Mouse (Mus musculus) hindbrain, embryonic 16.5 days (tissue): ENCODE results near the gene Col4a4. TPM values are rescaled to one million over a fixed set of nuclear protein-coding genes. Genes with fewer than 3 reads are reported as not detected.

Experiments
- ATAC-seq: fragments of 200-750 bp; cut with Nextera tagmentation; 2 replicates; pipeline ENCODE4 v1.8.0; 2017; ENCODE audit warnings: moderate TSS enrichment, moderate library complexity
- H3K27ac ChIP-seq: fragments of 300-500 bp; sonication (generic); 2 replicates; pipeline ENCODE4 v1.5.1; 2014; ENCODE audit warnings: low read depth, mild to moderate bottlenecking, control low read depth, low read length, moderate library complexity
- H3K27me3 ChIP-seq: fragments of 300-500 bp; sonication (generic); replicated peaks from 2 replicates; pipeline ENCODE4 v1.6.1; 2014; ENCODE audit warnings: low read length; ENCODE audit not compliant: control insufficient read depth, insufficient read depth
- H3K36me3 ChIP-seq: fragments of 300-500 bp; sonication (generic); 2 replicates; pipeline ENCODE4 v1.6.1; 2014; ENCODE audit warnings: mild to moderate bottlenecking, low read length, moderate library complexity, mixed read lengths; ENCODE audit not compliant: control insufficient read depth, insufficient read depth
- H3K4me1 ChIP-seq: fragments of 300-500 bp; sonication (generic); 2 replicates; pipeline ENCODE4 v1.6.1; 2014; ENCODE audit warnings: low read depth, low read length; ENCODE audit not compliant: control insufficient read depth, insufficient read depth
- H3K4me2 ChIP-seq: fragments of 300-500 bp; sonication (generic); 2 replicates; pipeline ENCODE4 v1.6.1; 2014; ENCODE audit warnings: mild to moderate bottlenecking, low read length, control low read depth, moderate library complexity
- H3K4me3 ChIP-seq: fragments of 300-500 bp; sonication (generic); 2 replicates; pipeline ENCODE4 v1.5.1; 2014; ENCODE audit warnings: mild to moderate bottlenecking, low read length, control low read depth, moderate library complexity
- H3K9ac ChIP-seq: fragments of 300-500 bp; sonication (generic); 2 replicates; pipeline ENCODE4 v1.6.1; 2014; ENCODE audit warnings: low read depth, mild to moderate bottlenecking, control low read depth, low read length, moderate library complexity
- H3K9me3 ChIP-seq: fragments of 300-500 bp; sonication (generic); 2 replicates; pipeline ENCODE4 v1.6.1; 2014; ENCODE audit warnings: mild to moderate bottlenecking, low read length, moderate library complexity; ENCODE audit not compliant: control insufficient read depth
- WGBS: fragments of 180-500 bp; shearing (Covaris S2); extraction: QIAGEN DNeasy Blood & Tissue Kit; methylation state at CpG from one replicate; pipeline ENCODE4 v1.1.7; 2014; 5-methylcytosine and 5-hydroxymethylcytosine counted together
- polyA plus RNA-seq: library from polyadenylated mRNA; unstranded; fragments of >200 nt; fragmentation: Nextera tagmentation; extraction: Ambion mirVana; gene quantifications from 2 replicates; pipeline ENCODE4 v1.2.1, GENCODE M21; 2015

Col4a4 gene
- polyA plus RNA-seq, 1 experiment from 2014 or later = 0.25 TPM

- no peaks in the 10 kb centered on the region for H3K36me3 ChIP-seq
- no peaks in the 10 kb centered on the region for H3K9me3 ChIP-seq
- WGBS = 85% methylated on average over 5 of the region's 5 CpGs
- no peak overlapping the region for H3K9ac ChIP-seq
- ATAC-seq = peak; percentile 24; the same call in 1 of the 2 replicates
- no peak overlapping the region for H3K4me3 ChIP-seq
- no peaks in the 10 kb centered on the region for H3K27me3 ChIP-seq
- no peaks in the 10 kb centered on the region for H3K4me1 ChIP-seq
- no peak overlapping the region for H3K4me2 ChIP-seq
- H3K27ac ChIP-seq = no peak overlapping the region
Observed at GRCm38 (mm10) chr1:82554889-82555288, 31.8 kb downstream of the Col4a4 start.

DNA sequence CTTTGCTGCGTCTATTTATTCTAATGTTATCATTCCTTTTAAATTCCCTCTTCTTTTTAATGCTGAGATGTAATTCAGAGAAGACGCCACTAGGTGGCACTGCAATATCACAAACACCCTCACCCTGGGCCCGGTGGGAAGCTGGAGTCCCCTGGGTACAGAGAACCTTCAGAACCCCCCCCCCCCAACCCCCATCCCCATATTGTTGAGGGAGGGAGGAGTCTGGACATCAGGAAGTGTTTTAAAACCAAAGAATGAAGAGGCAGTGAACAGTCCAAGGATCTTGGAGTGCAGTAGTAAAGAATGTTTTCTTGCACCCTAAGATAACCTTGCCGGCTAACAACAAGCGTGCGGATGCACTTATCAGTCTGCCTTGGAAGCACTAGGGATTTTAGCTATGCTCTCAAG lies 32.2 kb downstream of the Col4a4 start:
- 37% methylated on average over 6 of the region's 6 CpGs for WGBS

DNA sequence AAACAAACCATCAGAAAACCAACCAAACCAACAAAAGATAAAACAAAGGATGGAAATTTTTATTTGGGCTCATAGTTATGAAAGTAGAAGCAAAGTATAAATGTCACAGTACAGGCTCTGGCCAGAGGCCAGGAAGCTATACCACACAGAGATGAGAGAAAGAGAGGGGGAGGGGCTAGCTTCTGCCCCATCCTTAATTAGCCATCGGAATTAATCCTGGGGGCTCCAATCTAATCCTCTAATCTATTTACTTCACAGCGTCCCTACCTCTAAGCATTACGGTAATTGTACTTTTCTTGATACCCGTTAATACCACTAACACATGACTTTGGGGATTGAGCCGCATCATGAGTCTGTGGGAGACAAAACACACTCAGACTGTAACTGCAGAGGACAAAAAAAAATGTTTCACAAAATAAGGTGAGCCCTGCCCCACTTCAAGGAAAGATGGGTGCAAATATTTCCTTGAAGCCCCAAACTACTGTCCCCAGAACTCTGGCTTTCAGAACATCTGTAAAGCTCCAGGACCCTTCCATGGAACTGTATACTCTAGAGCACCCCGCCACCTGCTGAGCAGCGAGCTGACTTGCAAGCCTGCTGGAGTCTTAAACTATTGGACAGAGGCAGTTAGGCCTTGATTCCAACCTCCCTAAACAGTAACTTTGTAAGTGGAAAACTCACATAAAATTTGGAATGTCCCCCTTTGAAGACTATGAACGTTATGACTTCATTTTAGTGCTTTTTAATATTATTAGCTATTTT lies 41.3 kb downstream of the Col4a4 start:
- ATAC-seq = no peak
- Histone ChIP-seq H3K9me3 (no peaks in the 10 kb centered on the region), H3K4me2 (no peak overlapping the region), H3K36me3 (no peaks in the 10 kb centered on the region), H3K27me3 (no peaks in the 10 kb centered on the region), H3K27ac (no peak overlapping the region), H3K4me3 (no peak overlapping the region), H3K9ac (no peak overlapping the region), H3K4me1 (no peaks in the 10 kb centered on the region)
- 65% methylated on average over 8 of the region's 8 CpGs for WGBS

More for the DNA sequence above, 32.2 kb downstream of the Col4a4 start:
- Histone ChIP-seq H3K9ac (no peak overlapping the region), H3K4me1 (no peaks in the 10 kb centered on the region), H3K36me3 (no peaks in the 10 kb centered on the region), H3K9me3 (no peaks in the 10 kb centered on the region), H3K4me2 (no peak overlapping the region; the same call in 1 of the 2 replicates), H3K27ac (no peak overlapping the region), H3K4me3 (no peak overlapping the region), H3K27me3 (no peaks in the 10 kb centered on the region)
- peak; percentile 77 for ATAC-seq

DNA sequence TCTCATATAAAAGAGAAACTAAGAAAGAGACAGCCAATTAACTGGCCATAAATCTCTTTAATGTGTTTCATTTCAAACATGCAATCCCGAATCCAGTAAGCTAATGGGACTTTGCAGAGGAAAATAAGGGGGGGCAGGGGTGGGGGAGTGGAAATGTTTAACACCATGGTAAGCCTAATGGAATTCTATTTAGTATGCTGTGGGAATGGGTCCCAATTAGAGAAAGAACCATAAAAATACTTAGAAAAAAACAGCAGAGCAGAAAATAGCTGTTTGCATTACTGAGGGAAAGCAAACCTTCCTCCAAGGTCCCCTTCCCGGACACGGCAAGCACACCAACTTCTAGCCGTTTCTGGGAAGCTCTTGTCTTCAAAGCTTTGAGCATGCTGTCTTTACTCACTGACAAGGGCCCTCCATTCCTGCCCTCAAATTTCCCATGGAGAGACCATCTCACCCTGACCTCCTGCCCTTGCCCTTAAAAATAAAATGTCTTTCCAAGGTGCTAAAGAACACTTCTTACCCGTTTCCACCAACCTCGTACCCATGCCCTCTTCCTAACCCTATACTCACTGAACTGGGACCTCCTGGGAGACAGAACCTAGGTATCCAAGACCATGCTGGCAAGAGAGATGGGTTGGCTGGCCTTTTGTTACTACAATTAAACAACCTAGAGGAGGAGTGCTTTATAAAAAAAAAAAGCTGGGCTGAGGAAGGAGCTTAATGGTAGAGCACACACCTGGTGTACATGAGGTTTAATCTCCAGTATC lies 42.0 kb downstream of the Col4a4 start:
- whole genome bisulfite sequencing = 65% methylated on average over 6 of the region's 6 CpGs
- Histone ChIP-seq H3K27ac (no peak overlapping the region), H3K9ac (no peak overlapping the region), H3K9me3 (no peaks in the 10 kb centered on the region), H3K36me3 (no peaks in the 10 kb centered on the region), H3K4me2 (no peak overlapping the region), H3K4me3 (no peak overlapping the region), H3K4me1 (no peaks in the 10 kb centered on the region), H3K27me3 (no peaks in the 10 kb centered on the region)
- ATAC-seq = peak; percentile 56

DNA sequence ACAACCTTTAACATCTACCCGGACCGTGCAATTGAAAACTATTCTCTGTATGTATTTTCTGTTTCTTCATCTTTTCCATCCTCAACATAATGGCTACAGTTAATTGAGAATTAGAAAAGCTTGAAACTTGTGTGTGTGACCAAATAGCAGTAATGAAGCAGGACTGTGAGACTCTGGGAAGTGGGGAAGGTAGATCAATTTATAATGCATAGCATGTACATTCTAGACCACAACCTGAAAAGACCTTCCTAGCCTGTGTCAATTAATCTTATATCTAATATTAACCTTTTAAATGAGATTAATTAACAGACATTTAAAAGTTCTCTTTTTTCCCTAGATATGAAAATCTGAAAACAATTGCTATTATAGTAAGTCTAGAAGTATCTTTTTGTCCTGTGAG lies 42.7 kb downstream of the Col4a4 start:
- Histone ChIP-seq H3K4me1 (no peaks in the 10 kb centered on the region), H3K4me2 (no peak overlapping the region), H3K4me3 (no peak overlapping the region), H3K9ac (no peak overlapping the region), H3K9me3 (no peaks in the 10 kb centered on the region), H3K27ac (no peak overlapping the region), H3K27me3 (no peaks in the 10 kb centered on the region), H3K36me3 (no peaks in the 10 kb centered on the region)
- ATAC-seq = no peak
- 81% methylated on average over 2 of the region's 2 CpGs for WGBS

GRCm38 (mm10) chr1:82540056-82540455 lies 46.6 kb downstream of the Col4a4 start:
- WGBS = 79% methylated on average over 5 of the region's 5 CpGs
- no peaks in the 10 kb centered on the region for H3K4me1 ChIP-seq
- H3K4me2 ChIP-seq = no peak overlapping the region
- H3K36me3 ChIP-seq = no peaks in the 10 kb centered on the region
- H3K4me3 ChIP-seq = no peak overlapping the region
- H3K27ac ChIP-seq = no peak overlapping the region
- H3K9ac ChIP-seq = no peak overlapping the region
- ATAC-seq = no peak
- H3K9me3 ChIP-seq = no peaks in the 10 kb centered on the region
- H3K27me3 ChIP-seq = no peaks in the 10 kb centered on the region

GRCm38 (mm10) chr1:82537848-82538247 lies 48.8 kb downstream of the Col4a4 start:
- 59% methylated on average over 3 of the region's 3 CpGs for WGBS
- Histone ChIP-seq H3K4me1 (no peaks in the 10 kb centered on the region), H3K4me3 (no peak overlapping the region), H3K27ac (no peak overlapping the region), H3K9me3 (no peaks in the 10 kb centered on the region), H3K9ac (no peak overlapping the region), H3K4me2 (no peak overlapping the region), H3K36me3 (no peaks in the 10 kb centered on the region), H3K27me3 (no peaks in the 10 kb centered on the region)
- no peak for ATAC-seq

GRCm38 (mm10) chr1:82536515-82537174 lies 50.0 kb downstream of the Col4a4 start:
- WGBS = 30% methylated on average over 6 of the region's 6 CpGs
- Histone ChIP-seq H3K4me1 (no peaks in the 10 kb centered on the region), H3K9ac (no peak overlapping the region), H3K9me3 (no peaks in the 10 kb centered on the region), H3K4me3 (no peak overlapping the region), H3K36me3 (no peaks in the 10 kb centered on the region), H3K27ac (no peak overlapping the region), H3K27me3 (no peaks in the 10 kb centered on the region), H3K4me2 (no peak overlapping the region)
- no peak for ATAC-seq

- Histone ChIP-seq H3K27ac (no peak overlapping the region), H3K9ac (no peak overlapping the region), H3K36me3 (no peaks in the 10 kb centered on the region), H3K27me3 (no peaks in the 10 kb centered on the region), H3K4me1 (no peaks in the 10 kb centered on the region), H3K9me3 (no peaks in the 10 kb centered on the region), H3K4me2 (no peak overlapping the region), H3K4me3 (no peak overlapping the region)
- 66% methylated on average over 4 of the region's 4 CpGs for WGBS
- ATAC-seq = no peak
Observed at GRCm38 (mm10) chr1:82527931-82528330, 58.7 kb downstream of the Col4a4 start.
